Mouse (Mus musculus) ES-Bruce4 (cell line): Measurements from ENCODE around the gene Atxn2.

Source experiments
- CTCF ChIP-seq: IDR thresholded peaks from one replicate; pipeline ENCODE4 v1.8.1; 2011; ENCODE audit warnings: low read depth, low read length
- EP300 ChIP-seq: IDR thresholded peaks from 2 replicates; pipeline ENCODE4 v1.6.1; 2011; ENCODE audit warnings: low read depth, low read length; ENCODE audit not compliant: insufficient read depth
- POLR2A ChIP-seq: IDR thresholded peaks from one replicate; pipeline ENCODE4 v1.8.1; 2011; ENCODE audit warnings: low read length; ENCODE audit not compliant: insufficient read depth

DNA sequence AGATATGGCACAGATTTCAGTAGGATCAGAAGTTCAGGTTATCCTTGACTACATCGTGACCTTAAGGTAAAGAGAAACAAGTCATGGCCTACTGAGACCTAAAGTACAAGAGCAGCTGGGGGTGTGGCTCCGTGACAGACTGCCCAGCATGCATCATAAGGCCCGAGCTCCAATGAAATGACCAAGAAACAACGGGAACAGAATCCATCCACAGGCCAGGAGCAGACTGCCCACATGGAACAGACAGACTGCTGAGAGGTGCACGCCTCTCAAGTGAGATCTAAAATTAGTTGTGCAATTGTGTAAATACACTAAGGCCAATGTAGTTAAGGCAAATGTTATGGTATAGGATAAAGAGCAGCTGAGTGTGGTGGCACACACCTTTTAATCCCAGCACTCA lies 110.4 kb downstream of the Atxn2 start:
- TF ChIP-seq POLR2A (no peak), EP300 (no peak), CTCF (no peak)
